Mouse (Mus musculus) cerebellum, adult 11-12 months (tissue): Measurements from ENCODE around the gene Ttc39d.
"Not testable (repeated sequence)": the region's sequence is repeated elsewhere in the genome, so short reads cannot be mapped to it uniquely, and the experiment has no call there.

Experiments
- DNase-seq: peaks from one replicate; pipeline ENCODE4 v3.0.0; 2022

Ttc39d gene

DNA sequence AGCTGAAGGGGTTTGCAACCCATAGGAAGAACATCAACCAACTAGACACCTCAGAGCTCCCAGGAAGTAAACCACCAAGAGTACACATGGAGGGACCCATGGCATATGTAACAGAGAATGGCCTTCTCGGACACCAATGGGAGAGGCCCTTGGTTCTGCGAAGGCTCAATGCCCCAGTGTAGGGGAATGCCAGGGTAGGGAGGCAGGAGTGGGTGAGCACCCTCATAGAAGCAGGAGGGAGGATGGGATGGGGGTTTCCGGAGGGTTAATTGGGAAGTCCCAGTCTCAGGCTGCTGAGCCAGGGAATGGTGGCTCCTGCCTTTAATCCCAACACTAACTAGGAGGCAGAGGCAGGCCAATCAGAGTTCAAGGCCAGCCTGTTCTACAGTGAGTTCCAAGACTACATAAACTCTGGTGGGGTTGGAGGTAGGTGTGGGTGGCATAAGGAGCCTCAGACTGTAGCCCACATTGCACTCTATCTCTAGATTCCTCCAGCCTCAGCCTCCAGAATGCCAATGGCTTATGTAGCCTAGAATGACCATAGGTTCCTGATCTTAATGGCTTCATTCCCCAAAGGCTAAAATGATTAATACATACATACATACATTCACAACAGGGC, 8.0 kb upstream of the Ttc39d start:
- DNase-seq: no peak

DNA sequence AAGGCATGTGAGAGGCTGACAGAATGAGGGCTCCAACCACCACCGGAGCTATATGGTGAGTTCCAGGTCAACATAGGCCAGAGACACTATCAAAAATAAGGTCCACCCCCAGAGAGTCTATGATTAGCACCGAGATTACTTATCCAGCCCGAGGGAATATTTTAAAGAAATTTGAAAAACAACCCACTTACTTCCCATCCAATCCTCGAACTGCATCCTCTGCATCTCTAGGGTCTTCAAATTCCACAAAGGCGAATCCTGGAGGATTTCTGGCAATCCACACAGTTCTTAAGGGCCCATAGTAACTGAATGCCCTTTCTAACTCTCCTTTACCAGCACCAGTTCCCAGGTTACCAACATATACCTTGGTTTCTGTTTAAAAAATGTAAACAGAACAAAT, 1.6 kb upstream of the Ttc39d start:
- DNase-seq: no peak

DNA sequence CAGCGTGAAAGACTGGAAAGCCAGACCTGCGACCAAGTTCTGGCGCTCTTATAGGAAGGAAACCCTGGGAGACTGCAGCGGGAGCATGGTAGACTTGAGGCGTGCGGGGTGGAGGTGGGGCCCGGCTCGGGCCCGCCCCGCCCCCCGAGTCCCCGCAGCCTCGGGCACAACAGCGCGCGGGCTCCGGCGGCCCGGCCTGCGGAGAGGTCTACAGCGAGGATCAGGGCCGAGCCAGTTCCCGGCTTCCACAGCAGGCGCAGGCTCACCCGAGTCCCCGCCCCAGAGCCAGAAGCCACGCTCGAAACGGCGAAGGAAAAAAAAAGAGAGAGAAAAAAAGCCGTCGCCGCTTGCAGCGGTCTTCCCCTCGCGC, 974 bp upstream of the Ttc39d start:
- DNase-seq: peak; percentile 70

DNA sequence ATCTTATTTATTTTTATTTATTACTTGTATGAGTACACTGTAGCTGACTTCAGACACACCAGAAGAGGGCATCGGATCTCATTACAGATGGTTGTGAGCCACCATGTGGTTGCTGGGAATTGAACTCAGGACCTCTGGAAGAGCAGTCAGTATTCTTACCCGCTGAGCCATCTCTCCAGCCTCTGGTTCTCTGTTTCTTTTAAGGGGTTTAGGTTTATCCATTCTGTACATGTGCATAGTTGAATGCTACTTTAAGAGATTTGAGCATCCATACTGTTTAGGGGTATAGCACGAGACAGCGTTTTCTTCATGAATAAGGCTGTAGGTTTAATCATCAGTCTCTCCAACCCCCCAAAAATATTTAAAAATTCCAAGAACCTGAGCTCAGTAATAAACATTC, 6.7 kb downstream of the Ttc39d start:
- DNase-seq: not testable (repeated sequence)

DNA sequence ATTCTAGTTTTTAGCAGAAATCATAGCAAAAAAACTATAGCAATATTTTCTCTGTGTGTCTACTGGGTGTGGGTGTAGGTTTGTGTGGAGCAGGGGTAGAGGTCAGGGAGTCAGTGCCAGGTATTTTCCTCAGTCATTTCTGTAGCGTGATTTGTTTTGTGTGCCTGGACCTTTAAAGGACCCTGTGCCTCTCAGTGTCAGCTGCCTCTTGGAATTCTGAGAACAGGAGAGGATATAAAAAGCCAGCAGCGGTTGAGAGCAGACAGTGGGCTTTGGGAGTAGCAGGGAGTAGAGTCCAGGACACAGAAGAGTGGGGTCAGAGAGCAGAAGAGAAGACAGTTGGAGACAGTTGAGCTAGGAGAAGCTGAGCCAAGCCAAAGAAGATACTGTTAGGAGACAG, 12.9 kb downstream of the Ttc39d start:
- DNase-seq: no peak

DNA sequence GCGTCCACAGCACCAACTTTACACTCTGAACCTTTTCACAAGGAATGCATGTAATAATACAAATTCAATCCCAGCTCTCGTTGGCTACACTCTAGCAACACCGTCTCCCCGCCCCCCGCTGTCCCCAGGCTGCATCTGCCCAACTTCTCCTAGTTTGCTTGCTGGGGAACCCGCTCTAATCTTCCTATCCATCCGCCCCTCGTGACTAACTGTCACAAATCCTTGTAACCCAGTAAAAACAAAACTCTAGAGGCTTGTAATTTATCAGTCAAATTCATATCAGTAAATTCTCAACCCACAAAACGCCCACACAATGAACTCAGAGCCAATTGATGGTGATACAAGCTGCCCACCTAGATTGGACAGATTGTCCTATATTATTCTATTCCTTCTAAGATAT, 13.9 kb downstream of the Ttc39d start:
- no peak for DNase-seq

DNA sequence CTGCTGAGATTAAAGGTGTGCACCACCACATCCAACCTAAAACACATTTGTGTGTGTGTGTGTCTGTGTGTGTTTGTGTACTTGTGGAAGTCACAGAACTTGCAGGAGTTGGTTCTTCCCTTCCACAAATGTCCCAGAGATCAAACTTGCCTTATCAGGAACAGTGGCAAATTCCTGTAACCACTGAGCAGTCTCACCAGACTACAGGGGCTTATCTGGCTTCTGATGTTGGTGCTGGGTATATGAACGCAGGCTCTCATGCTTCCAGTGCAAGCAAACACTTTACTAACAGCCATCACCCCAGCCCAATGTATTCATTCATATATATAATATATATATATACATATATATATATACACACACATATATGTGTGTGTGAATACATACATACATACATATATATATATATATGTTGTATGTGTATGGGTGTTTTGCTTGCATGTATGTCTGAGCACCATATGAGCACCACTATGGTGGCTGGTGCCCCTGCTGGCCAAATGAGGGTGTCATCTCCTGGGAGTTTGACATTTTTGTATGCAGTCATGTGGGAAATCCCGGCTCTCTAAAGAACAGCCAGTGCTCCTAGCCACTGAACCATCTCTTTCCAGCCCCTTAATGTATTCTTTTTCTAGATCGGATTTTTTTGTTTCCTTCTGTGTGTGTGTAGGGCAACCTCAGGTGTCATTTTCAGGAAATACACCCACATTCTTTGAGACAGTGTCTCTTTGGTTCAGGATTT, 14.8 kb downstream of the Ttc39d start:
- no peak for DNase-seq

DNA sequence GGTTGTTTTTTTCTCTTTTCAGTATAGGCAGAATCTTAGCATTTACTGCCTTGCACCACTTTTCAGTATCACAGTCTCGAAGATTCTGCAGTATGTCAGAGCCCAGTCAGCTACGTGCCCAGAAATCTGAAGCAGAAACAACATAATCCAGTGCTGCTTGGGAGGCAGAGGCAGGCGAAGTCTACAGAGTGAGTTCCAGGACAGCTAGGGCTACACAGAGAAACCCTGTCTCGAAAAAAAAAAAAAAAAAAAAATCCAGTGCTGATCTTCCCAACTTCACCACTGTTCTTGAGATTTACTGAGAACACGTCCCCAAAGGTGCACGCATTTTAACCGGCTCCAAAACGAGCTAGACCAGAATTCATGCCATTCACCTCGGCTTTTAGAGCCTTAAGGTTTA, 16.6 kb downstream of the Ttc39d start:
- DNase-seq: no peak

DNA sequence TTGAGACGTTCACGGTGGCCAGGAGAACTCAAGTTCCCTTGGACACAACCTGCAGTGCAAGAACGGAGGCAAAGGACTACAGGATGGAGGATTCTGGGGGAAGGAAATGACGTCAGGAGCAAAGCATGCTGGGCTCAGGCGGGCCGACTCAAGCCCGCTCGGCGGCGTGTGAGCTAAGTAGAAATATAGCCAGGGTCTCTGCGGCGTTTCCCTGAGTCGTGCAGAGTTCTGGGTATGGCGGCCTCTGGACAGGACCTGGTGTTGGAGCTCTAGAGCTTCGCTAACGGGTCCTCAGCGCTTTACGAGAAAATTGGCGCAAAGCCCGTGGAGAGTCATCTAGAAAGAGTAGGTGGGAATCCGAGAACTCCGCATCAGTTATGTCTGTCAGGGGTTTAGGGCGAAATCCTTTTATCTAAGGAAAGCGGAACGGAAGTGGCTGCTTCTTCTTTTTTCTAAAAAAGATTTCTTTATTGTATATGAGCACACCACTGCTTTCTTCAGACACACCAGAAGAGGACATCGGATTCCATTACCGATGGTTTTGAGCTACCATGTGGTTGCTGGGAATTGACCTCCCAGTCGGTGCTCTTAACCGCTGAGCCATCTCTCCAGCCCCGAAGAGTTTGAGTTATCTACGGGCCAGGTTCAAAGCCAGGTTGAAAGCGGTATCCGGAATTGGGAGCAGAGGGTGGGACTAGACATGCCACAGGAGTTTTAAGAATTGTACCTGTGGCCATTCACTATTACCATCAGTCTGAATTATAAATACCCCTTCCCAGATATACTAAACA, 17.3 kb downstream of the Ttc39d start, which contains the start of gene Gemin6:
Gene Gemin6, plus strand, starts transcription at position 116 of the 791 bp plus-strand sequence.
- peak; percentile 84 for DNase-seq

DNA sequence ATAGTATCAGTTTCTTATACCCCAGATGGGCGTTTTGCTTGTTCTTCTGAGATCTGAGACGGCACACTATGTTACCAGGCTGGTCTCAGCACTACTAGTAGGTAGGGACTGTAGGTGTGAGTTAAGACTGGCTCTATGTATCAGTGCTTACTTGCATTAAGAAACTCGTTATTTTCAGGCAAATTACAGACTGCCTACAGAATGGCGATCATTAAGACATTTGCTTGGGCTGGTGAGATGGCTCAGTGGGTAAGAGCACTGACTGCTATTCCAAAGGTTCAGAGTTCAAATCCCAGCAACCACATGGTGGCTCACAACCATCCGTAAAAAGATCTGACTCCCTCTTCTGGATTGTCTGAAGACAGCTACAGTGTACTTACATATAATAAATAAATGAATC, 17.9 kb downstream of the Ttc39d start:
- DNase-seq: not testable (repeated sequence)

DNA sequence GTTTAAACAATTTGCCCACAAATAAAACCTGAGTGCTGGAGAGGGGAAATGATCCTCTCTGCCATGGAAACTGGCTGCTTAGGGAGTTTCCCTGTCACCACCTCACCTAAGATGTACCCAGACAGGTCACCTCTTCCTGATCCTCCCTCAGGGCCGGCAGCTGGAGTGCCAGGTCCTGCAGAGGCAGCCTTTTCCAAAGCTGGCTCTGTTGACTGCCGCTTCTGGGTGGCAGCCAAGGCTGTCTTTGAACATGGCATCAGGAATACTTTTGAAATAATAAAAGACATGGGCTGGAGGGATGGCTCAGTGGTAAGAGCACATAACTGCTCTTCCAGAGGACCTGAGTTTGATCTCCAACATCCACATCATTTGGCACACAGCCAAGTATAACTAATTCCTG, 22.1 kb downstream of the Ttc39d start:
- no peak for DNase-seq

DNA sequence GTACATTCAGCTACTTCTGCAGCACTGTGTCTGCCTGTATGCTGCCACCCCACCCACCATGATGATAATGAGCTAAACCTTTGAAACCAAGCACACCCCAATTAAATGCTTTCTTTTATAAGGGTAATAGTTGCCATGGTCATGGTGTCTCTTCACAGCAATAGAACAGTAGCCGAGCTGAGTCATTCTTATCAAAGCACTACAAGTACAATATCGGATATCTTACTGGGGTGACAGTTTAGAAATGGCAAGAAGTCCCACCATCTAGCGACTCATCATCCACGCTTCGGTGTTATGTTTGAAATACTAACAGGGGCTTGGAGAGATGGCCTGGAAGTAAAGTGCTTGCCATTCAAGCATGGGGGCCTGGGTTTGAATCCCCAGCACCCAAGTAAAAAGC, 26.6 kb downstream of the Ttc39d start:
- DNase-seq: no peak

DNA sequence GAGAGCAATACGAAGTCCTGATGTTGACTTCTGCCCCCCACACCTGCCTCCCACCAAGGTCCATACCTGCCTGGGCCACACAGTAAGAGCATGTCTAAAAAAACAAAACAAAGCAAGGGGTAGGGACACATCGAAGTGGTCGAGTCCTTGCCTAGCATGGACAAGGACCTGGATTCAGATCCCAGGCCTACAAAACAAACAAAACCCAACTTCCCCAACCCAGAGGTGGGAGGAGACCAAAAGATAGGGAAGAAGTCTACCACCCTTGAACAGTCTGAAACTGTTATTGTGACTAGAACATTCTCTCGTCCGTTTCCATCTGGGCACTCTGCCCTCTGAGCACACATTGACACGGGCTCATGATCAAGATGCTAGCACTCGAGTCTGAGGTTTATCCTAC, 27.1 kb downstream of the Ttc39d start:
- no peak for DNase-seq

DNA sequence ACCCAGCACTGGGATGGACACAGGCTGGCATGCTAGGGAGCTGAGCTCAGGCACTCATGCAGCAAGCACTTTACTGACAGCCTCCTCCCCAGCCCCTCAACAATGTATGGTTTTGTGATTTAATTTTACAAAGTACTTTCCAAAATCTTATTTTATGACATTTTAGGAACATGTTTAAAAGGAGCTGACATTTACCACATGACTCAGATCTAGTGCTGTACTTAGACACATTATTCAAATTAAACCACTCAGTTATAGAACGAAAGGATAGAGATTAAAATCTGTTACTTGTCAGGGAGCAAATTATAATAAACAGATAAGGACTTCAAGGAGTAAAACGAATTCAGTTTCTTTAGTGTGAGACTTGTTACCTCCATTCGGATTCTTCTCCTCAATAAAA, 28.2 kb downstream of the Ttc39d start:
- DNase-seq: no peak

DNA sequence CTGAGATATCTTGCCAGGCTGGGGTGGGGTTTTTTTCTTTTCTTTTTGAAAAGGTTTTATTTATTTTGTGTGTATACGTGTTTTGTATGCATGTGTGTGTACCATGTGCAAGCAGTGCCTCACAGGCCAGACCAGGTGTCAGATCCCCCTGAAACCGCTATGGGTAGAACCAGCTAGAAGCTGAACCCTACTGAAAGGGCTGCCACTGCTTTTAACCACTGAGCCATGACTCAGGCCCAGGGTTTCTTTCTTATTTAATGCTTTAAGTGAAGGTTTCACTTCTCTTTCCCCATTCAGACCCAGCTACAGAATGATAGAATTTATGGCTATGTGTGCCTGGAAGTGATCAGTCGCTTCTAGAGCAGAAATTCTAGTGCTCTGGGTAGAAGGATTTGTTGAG, 29.5 kb downstream of the Ttc39d start:
- DNase-seq: no peak

DNA sequence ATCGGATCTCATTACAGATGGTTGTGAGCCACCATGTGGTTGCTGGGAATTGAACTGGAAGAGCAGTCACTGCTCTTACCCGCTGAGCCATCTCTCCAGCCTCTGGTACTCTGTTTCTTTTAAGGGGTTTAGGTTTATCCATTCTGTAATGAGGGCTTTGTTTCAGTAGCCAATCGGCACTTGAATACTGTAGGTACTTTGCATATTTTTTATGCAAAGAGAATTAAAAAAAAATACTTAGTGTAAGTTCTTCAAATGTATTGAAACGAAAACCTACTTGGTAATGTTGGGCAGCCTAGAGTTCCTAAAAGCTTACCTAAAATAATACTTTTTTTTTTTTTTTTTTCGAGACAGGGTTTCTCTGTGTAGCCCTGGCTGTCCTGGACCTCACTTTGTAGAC, 30.2 kb downstream of the Ttc39d start:
- DNase-seq: no peak

DNA sequence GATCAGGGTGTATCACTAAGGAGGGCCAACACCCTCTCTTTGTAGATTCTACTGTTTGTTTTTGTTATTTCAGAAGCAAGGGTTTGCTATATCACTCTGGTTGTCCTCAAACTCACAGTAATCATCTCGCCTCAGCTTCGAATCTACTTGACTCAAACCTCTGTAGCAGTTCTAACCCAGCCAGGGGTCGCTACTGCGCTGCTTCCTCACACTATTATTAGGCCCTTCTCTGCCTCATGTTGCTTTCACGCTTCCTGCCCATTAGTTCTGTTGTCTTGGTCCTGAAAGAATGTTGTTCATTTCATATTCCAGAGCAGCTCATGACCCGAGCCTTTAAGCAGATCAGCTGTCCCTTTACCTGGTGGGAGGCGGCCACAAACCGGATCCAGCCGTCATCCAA, 34.3 kb downstream of the Ttc39d start:
- no peak for DNase-seq

DNA sequence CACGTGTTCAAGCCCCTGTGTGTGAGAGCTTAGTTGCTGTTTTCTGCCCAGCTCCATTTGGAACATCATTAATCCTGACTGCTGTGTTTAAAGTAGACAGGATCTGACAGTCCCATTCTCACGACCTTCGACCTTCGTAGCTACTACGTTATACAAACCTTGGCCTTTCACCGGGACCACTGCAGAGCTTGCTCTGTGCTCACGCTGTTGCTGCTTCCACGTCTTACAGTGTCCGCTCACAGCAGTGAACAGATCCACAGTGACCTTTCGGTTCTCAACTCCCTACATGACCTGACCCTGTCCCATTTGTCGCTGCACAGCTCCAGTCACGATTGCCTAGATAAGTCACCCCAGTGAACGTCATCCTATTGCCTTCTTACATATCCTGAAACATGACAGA, 35.9 kb downstream of the Ttc39d start:
- no peak for DNase-seq

DNA sequence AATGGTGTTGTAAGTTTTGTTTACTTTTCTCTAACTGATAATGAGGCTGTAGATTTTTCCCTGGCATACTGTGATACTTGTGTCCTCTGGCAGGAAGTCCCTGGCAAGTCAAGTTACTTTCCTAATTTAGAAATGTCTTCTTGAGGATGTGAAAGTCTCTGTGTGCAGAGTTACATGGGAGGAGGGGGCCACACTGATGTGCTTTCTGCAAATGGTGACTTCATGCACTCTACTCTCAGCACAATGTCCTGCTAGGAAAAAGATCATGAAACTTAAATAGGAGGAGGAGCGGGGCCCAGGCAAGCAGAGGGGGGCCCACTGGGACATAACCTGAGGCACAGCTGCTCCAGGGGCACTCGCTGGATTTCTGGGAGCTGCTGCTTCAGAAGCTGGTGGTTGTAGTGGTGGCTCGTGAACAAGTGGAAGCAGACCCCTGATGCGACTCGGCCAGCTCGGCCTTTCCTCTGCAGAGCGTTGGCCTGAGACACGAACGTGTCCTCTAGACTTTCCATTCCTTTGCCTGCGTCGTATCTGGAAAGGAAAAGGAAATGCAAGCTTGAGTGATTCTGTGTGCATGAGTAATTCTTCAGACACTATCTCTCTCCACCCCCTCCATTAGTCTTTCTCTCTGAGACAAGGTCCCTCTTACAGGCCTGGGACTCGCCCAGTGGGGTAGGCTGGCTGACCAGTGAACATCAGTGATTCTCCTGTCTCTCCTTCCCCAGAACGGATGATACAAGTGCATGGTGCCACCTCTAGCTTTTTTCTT, 45.7 kb downstream of the Ttc39d start:
- DNase-seq: no peak

DNA sequence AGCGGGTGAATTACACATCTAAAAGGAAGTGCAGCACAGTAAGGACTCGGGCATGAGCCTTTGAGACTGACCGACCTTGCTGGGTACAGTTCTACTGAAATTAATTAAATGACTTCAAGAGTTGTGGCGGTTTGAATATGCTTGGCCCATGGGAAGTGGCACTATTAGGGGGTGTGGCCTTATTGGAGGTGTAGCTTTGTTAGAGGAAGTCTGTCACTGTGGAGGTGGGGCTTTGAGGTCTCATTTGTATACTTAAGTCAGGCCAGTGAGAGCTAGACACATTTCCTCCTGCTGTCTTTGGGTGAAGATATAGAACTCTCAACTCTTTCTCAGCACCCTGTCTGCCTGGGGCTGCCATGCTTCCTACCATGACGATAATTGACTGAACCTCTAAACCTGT, 47.2 kb downstream of the Ttc39d start:
- no peak for DNase-seq

DNA sequence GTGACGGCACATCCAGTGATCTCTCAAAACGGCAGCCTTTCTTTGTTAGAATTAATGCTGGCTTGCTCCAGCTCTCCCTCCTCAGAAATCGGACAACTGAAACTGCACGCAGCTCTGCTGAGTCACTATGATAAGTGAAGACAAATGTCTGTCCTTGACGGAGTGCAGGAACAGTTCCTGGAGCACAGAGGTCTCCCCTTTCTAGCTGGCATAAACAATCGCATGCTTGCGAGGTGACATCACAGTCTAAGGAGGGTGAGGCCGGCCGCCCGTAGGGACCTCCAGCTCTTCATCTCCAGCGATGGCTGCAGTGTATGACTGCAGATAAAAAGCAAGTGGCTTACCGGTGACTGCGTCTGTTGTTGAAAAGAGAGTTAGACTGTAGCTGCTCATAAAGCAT, 47.9 kb downstream of the Ttc39d start:
- no peak for DNase-seq

DNA sequence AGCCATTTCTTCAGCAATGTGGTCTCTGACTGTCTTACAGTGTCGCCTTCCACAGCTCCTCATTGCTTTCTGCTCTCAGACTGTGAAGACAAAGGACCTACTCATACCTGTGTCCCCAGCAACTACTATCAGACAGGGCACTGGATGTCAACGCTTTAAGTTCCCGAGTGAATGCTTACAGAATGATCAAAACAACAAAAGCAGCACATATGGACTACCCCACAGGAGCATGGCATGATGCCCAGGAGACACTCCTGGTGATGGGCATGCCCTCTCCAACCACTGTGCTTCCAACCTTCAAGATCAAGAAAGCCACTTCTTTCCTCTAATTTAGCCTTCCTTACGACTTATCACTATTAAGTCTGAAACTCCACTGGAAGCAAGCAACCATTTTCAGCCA, 59.8 kb downstream of the Ttc39d start:
- peak; percentile 66 for DNase-seq
